Mouse (Mus musculus): ENCODE data around the gene Adamts4. TPM values are rescaled to one million over a fixed set of nuclear protein-coding genes. Genes with fewer than 3 reads are reported as not detected.
A peak's percentile ranks its signal among the peaks of the same experiment; 100 is the strongest.
"Not testable (repeated sequence)": the region's sequence is repeated elsewhere in the genome, so short reads cannot be mapped to it uniquely, and the experiment has no call there.

Adamts4 gene
- polyA plus RNA-seq, 1 experiment from 2014 or later = 6.0 TPM

DNA sequence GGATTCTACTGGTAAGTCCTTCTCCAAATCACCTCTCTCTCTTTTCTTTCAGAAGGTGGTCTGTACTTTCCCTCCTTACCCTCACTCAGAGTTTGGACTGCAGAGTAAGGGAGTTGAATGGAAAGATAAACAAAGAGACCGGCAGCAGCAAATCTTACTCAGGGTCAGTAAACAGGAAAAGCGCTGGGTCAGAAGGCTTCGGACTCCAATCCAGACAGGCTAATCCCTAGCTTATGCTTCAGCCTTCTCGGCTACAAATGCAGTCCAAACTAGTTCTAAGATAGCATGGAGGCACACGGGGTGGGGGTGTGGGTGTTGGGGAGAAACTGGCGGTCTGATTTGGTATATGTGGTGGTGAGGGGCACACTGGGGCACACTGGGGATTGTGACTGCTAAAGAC lies 12.8 kb upstream of the Adamts4 start:
- Histone ChIP-seq H3K4me2 (ENCODE audit: low read length) (no peak overlapping the region), H3K4me3 (ENCODE audit: low read length) (no peak overlapping the region), H3K27ac (ENCODE audit: low read depth, low read length) (no peak overlapping the region), H3K36me3 (ENCODE audit: control insufficient read depth, insufficient read depth, low read length) (peaks cover 61% of the 10 kb centered on the region), H3K4me1 (ENCODE audit: control insufficient read depth, insufficient read depth, low read depth, low read length) (no peaks in the 10 kb centered on the region), H3K9ac (ENCODE audit: low read depth, low read length) (no peak overlapping the region), H3K27me3 (replicated peaks; ENCODE audit: control insufficient read depth, insufficient read depth, low read length) (no peaks in the 10 kb centered on the region), H3K9me3 (ENCODE audit: control insufficient read depth, low read length) (no peaks in the 10 kb centered on the region)
- 90% methylated on average over 6 of the region's 6 CpGs for WGBS
- no peak for ATAC-seq

DNA sequence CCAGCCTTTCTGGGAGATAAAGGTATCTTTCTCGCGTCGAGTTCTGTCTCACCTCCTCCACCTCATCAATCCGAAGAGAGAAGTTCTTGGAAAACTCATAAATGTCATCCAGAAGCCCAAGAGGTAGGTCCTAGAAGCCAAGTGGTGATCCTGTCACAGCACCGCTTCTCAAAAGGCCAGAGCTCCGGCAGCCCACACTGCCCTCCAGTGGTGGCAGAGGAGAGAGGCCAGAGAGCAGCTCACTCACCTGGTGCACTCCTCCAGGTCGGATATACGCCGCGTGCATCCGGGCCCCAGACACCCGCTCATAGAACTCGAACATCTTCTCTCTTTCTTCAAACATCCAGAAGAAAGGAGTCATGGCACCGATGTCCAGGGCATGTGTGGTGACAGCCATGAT lies 11.8 kb upstream of the Adamts4 start:
- 68% methylated on average over 14 of the region's 14 CpGs for WGBS
- no peaks in the 10 kb centered on the region for H3K9me3 ChIP-seq (ENCODE audit: control insufficient read depth, low read length)

DNA sequence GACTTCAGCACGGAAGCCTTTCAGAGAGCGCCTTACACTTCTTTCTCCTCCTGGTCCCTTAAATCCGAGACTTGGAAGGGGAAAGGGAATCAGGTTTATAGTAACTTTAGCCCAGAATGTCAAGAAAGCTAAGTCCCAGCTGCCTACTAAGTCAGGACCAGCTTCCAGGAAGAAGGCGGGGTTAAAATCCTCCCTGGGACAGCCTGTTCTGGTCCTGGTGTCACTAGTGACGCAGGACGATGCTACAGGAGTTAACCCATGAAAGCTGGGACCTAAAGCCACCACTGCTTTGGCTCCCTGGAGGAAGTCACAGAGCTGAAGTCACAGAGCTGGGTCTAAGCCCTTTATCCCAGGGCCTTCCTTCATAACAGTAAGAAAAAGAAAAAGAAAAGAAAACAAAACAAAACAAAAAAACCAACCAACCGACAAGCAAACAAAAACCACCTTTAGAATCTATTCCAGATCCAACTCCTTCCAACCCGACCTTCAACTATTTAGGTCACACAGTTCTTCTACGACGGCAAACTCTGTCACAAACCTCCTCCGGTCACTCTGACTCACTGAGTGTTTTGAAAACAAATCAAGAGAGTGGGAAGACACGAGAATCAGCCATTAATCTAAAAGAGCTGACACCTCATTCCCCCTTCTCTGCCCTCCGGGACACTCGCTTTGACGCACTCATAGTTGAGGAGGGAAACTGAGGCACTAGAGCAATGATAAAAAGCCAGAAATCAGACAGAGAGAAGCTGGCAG lies 10.1 kb upstream of the Adamts4 start:
- Histone ChIP-seq H3K27ac (ENCODE audit: low read depth, low read length) (no peak overlapping the region), H3K9me3 (ENCODE audit: control insufficient read depth, low read length) (no peaks in the 10 kb centered on the region), H3K4me2 (ENCODE audit: low read length) (no peak overlapping the region), H3K27me3 (replicated peaks; ENCODE audit: control insufficient read depth, insufficient read depth, low read length) (no peaks in the 10 kb centered on the region), H3K9ac (ENCODE audit: low read depth, low read length) (no peak overlapping the region; the same call in 1 of the 2 replicates), H3K36me3 (ENCODE audit: control insufficient read depth, insufficient read depth, low read length) (peaks cover 54% of the 10 kb centered on the region), H3K4me3 (ENCODE audit: low read length) (no peak overlapping the region), H3K4me1 (ENCODE audit: control insufficient read depth, insufficient read depth, low read depth, low read length) (no peaks in the 10 kb centered on the region)
- ATAC-seq = no peak
- WGBS = 78% methylated on average over 15 of the region's 15 CpGs

More for the DNA sequence above, 11.8 kb upstream of the Adamts4 start:
- H3K27me3 ChIP-seq (replicated peaks; ENCODE audit: control insufficient read depth, insufficient read depth, low read length) = no peaks in the 10 kb centered on the region
- ATAC-seq = no peak
- H3K4me2 ChIP-seq (ENCODE audit: low read length) = no peak overlapping the region
- H3K9ac ChIP-seq (ENCODE audit: low read depth, low read length) = no peak overlapping the region
- no peak overlapping the region for H3K27ac ChIP-seq (ENCODE audit: low read depth, low read length)
- H3K36me3 ChIP-seq (ENCODE audit: control insufficient read depth, insufficient read depth, low read length) = peaks cover 66% of the 10 kb centered on the region
- H3K4me1 ChIP-seq (ENCODE audit: control insufficient read depth, insufficient read depth, low read depth, low read length) = no peaks in the 10 kb centered on the region
- H3K4me3 ChIP-seq (ENCODE audit: low read length) = no peak overlapping the region

DNA sequence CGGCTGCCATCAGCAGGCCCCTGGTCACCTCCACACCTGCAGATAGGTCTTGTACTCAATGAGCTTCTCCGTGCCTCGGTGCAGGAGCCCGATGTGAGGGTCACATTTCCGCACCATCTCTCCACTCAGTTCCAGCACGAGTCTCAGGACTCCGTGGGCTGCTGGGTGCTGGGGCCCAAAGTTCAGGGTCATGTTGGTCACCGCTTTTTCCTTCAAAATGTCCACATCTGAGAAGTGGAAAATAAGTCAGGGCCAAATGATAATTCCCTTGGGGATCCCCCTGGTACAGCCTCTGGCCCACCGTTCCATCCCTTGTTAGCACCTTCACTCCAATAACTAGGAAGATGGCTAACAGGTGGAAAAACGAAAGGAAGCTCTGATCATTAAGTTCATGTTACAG lies 9.3 kb upstream of the Adamts4 start:
- WGBS = 93% methylated on average over 10 of the region's 10 CpGs
- H3K4me2 ChIP-seq (ENCODE audit: low read length) = no peak overlapping the region
- H3K27me3 ChIP-seq (replicated peaks; ENCODE audit: control insufficient read depth, insufficient read depth, low read length) = no peaks in the 10 kb centered on the region
- H3K4me3 ChIP-seq (ENCODE audit: low read length) = no peak overlapping the region
- H3K27ac ChIP-seq (ENCODE audit: low read depth, low read length) = no peak overlapping the region
- no peak for ATAC-seq
- H3K9ac ChIP-seq (ENCODE audit: low read depth, low read length) = no peak overlapping the region; the same call in 1 of the 2 replicates
- H3K9me3 ChIP-seq (ENCODE audit: control insufficient read depth, low read length) = no peaks in the 10 kb centered on the region
- H3K36me3 ChIP-seq (ENCODE audit: control insufficient read depth, insufficient read depth, low read length) = peaks cover 48% of the 10 kb centered on the region
- peaks cover 4% of the 10 kb centered on the region for H3K4me1 ChIP-seq (ENCODE audit: control insufficient read depth, insufficient read depth, low read depth, low read length)

DNA sequence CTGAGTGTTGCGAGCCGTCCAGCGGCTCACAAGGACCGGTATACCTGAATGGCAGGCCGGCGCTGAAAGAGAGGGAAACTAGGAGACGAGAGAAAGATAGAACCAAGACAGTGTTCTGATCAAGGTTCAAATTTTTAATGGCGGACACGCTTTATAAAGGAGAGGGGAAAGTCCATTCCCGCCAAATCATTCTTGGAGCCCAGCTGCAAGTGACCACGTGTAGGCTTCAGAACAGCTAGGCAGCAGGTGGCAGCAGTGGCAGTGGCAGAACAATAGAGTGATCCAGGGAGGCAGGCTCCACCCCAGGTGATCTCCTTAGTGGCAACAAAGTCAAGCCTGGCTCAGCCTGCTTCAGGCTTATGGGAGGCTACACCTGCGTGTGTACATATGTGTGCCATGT lies 8.3 kb upstream of the Adamts4 start:
- H3K4me2 ChIP-seq (ENCODE audit: low read length); H3K27ac ChIP-seq (ENCODE audit: low read depth, low read length); ATAC-seq; H3K9ac ChIP-seq (ENCODE audit: low read depth, low read length); H3K9me3 ChIP-seq (ENCODE audit: control insufficient read depth, low read length); H3K4me3 ChIP-seq (ENCODE audit: low read length); H3K27me3 ChIP-seq (replicated peaks; ENCODE audit: control insufficient read depth, insufficient read depth, low read length); H3K4me1 ChIP-seq (ENCODE audit: control insufficient read depth, insufficient read depth, low read depth, low read length): not testable (repeated sequence)
- 84% methylated on average over 12 of the region's 12 CpGs for WGBS
- peaks cover 41% of the 10 kb centered on the region for H3K36me3 ChIP-seq (ENCODE audit: control insufficient read depth, insufficient read depth, low read length)

DNA sequence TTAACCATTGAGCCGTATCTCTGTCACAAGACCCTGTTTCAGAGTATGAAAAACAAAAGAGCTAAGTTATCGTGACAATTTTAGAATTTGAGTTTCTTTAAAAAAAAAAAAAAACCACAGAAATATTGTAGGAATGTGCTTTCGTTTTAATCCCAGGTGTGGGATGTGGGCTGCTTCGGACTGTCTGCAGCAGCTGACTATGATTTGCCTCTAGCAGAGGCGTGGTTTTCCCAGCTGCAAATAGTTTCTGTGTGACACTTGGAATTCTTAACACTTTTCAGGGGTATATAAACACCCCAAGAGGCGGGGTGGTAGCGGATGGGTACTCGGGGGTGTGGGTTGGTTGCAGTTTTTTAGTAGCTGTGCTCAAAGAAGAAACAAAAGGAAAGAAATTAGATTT lies 4.9 kb upstream of the Adamts4 start:
- H3K27me3 ChIP-seq (replicated peaks; ENCODE audit: control insufficient read depth, insufficient read depth, low read length) = no peaks in the 10 kb centered on the region
- H3K4me3 ChIP-seq (ENCODE audit: low read length) = no peak overlapping the region
- no peak overlapping the region for H3K4me2 ChIP-seq (ENCODE audit: low read length)
- peaks cover 13% of the 10 kb centered on the region for H3K36me3 ChIP-seq (ENCODE audit: control insufficient read depth, insufficient read depth, low read length)
- WGBS = 93% methylated on average over 8 of the region's 8 CpGs
- H3K9ac ChIP-seq (ENCODE audit: low read depth, low read length) = no peak overlapping the region
- H3K27ac ChIP-seq (ENCODE audit: low read depth, low read length) = no peak overlapping the region
- H3K4me1 ChIP-seq (ENCODE audit: control insufficient read depth, insufficient read depth, low read depth, low read length) = peaks cover 17% of the 10 kb centered on the region
- no peaks in the 10 kb centered on the region for H3K9me3 ChIP-seq (ENCODE audit: control insufficient read depth, low read length)
- ATAC-seq = no peak

DNA sequence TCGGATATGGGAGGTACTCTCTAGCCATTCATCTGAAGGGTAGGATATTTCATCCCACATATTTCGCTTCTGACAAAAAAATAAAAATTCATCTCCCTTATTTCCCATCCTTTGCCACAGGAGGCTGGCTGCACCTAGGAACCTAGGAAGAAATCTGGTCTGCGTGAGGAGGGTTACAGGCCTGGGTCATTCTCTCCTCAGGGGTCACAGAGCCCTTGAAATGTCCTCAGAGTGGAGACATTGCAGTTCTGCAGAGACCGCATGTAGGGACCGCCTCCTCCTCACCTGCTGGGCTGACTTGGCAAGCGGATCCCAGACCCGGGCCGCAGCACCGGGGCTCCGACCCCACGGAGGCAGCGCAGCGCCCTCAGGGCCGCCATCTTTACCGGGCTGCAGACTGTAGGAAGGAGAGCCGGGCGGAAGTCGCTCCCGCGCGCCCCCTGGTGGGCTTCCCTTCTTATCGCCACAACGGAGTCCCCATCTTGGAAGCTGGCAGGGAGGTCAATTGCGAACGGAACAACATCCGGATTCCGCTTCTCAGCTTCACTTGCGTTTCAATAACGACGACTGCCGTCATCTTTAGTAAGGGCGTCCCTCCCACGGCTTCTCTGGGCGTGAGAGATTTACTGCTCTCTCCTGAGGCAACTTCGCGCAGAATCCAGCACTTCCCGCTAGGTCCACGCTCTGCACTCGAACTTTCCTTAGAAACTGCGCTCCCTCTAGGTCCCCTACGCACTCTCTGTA lies 3.3 kb upstream of the Adamts4 start:
- Histone ChIP-seq H3K27me3 (replicated peaks; ENCODE audit: control insufficient read depth, insufficient read depth, low read length) (no peaks in the 10 kb centered on the region), H3K36me3 (ENCODE audit: control insufficient read depth, insufficient read depth, low read length) (peaks cover 5% of the 10 kb centered on the region; the same call in 1 of the 2 replicates), H3K4me2 (ENCODE audit: low read length) (peak overlapping the region; percentile 73), H3K4me1 (ENCODE audit: control insufficient read depth, insufficient read depth, low read depth, low read length) (peaks cover 32% of the 10 kb centered on the region), H3K4me3 (ENCODE audit: low read length) (peak overlapping the region; percentile 72), H3K27ac (ENCODE audit: low read depth, low read length) (peak overlapping the region; percentile 77), H3K9me3 (ENCODE audit: control insufficient read depth, low read length) (no peaks in the 10 kb centered on the region), H3K9ac (ENCODE audit: low read depth, low read length) (peak overlapping the region; percentile 93)
- under 1% methylated on average over 41 of the region's 41 CpGs for WGBS
- peak; percentile 95 for ATAC-seq

DNA sequence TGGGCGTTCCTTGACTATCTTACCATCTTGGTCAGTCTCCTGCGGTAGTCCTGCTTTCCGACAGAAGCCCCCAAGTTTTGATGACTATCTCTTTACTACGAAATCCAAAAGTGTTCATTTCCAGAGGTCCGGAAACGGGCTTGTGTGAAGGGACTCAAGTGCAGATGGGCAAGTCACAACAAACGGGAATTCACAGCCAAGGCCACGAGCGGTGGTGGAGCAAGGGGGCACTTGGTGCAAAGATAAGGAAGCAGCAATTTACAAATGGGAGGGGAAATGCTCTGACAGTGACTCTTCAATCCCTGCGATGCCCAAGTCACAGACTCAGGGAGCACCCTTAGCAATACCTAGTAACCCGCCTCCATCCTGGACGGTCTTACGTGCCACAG lies 2.8 kb upstream of the Adamts4 start:
- Histone ChIP-seq H3K4me1 (ENCODE audit: control insufficient read depth, insufficient read depth, low read depth, low read length) (peaks cover 36% of the 10 kb centered on the region), H3K9ac (ENCODE audit: low read depth, low read length) (peak overlapping the region; percentile 64), H3K4me3 (ENCODE audit: low read length) (peak overlapping the region; percentile 72), H3K4me2 (ENCODE audit: low read length) (peak overlapping the region; percentile 66), H3K9me3 (ENCODE audit: control insufficient read depth, low read length) (no peaks in the 10 kb centered on the region), H3K27ac (ENCODE audit: low read depth, low read length) (peak overlapping the region; percentile 72), H3K27me3 (replicated peaks; ENCODE audit: control insufficient read depth, insufficient read depth, low read length) (no peaks in the 10 kb centered on the region), H3K36me3 (ENCODE audit: control insufficient read depth, insufficient read depth, low read length) (peaks cover 4% of the 10 kb centered on the region; the same call in 1 of the 2 replicates)
- 13% methylated on average over 13 of the region's 13 CpGs for WGBS
- peak; percentile 3 for ATAC-seq

DNA sequence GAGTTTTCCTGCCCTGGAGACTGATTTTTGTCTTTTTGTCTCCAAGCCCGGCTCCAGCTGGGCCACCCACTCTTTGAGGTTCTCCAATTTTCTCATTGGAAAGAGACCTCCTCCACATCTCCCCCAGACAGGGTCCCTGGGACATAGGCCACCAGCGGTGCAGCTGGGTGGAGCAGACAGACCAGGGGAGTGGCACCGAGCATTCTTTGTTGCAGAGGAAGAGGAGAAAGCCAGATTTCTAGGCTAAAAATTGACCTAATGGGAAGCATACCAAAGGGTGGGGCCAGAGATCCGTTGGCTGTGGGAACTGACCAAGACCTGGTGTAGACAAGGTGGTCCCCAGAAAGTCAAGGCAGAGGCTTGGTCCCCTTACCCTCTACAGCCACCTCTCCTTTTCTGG lies 2.3 kb upstream of the Adamts4 start:
- Histone ChIP-seq H3K9me3 (ENCODE audit: control insufficient read depth, low read length) (no peaks in the 10 kb centered on the region), H3K27ac (ENCODE audit: low read depth, low read length) (no peak overlapping the region), H3K4me1 (ENCODE audit: control insufficient read depth, insufficient read depth, low read depth, low read length) (peaks cover 39% of the 10 kb centered on the region), H3K36me3 (ENCODE audit: control insufficient read depth, insufficient read depth, low read length) (no peaks in the 10 kb centered on the region), H3K4me2 (ENCODE audit: low read length) (peak overlapping the region; percentile 66), H3K9ac (ENCODE audit: low read depth, low read length) (no peak overlapping the region; the same call in 1 of the 2 replicates), H3K27me3 (replicated peaks; ENCODE audit: control insufficient read depth, insufficient read depth, low read length) (no peaks in the 10 kb centered on the region), H3K4me3 (ENCODE audit: low read length) (no peak overlapping the region)
- ATAC-seq = no peak
- WGBS = 30% methylated on average over 4 of the region's 4 CpGs

Measured in hindbrain, embryonic 16.5 days (tissue).